ENCODE assay signal across 18 mouse cellular contexts in the genomic region with DNA sequence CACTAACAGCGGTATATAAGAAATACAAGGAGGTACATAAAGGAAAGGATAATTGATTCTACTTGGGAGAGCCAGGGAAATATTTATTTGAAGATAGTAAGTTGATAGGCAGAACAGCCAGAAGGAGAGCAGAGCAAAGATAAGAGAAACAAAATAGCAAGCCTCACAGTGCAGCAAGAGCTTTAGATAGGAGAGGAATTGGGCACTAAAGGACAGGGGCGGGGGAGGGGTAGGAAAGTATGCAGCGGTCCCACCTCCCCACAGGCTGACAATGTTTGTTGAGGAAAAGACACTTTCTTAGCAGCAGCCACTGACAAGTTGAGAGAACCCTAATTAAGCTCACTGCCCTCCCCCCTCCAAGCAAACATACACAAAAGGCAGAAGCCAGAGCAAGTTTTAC.
A peak's percentile ranks its signal among the peaks of the same experiment; 100 is the strongest.
DNase-seq lines count a peak whose midpoint lies in the region; ATAC-seq lines count a peak whose summit lies in the region.
"Had no signal": no experiment of that assay in that cellular context is flagged by ENCODE, and none has a peak within 500 bp of the region (broad histone marks: within the 10 kb centered on the region; RNA-seq: fewer than 3 reads in every experiment).

No protein-coding gene starts in this region.

- peak; percentile 25 for DNase-seq in embryo, embryonic 10.5 days (ENCODE audit: low spot score)
- no peak for DNase-seq in embryo, embryonic 11 days
- DNase-seq in heart, adult 9 months (ENCODE audit: low spot score in 2 of 2), result no peak
- DNase-seq in gastrocnemius, postnatal 36 days, result no peak
- no peak for DNase-seq in limb, embryonic 10.5 days (ENCODE audit: low spot score)
- DNase-seq: adrenal gland, postnatal 14 days; cerebellum, adult 2 months; gastrocnemius, postnatal 14 days; layer of hippocampus, postnatal 36 days; left cerebral cortex, postnatal 4 days; thymus, adult 18-20 months had no signal

- WGBS in heart, embryonic 15.5 days, result 24% methylated on average over 3 of the region's 3 CpGs
- WGBS in limb, embryonic 10.5 days, result 35% methylated on average over 3 of the region's 3 CpGs

- H3K27me3 ChIP-seq in heart, embryonic 15.5 days, result no peaks in the 10 kb centered on the region
- no peaks in the 10 kb centered on the region for H3K27me3 ChIP-seq in limb, embryonic 10.5 days (ENCODE audit: low read depth, poor library complexity, severe bottlenecking)
- H3K27me3 ChIP-seq: forebrain, embryonic 12.5 days; hindbrain, embryonic 13.5 days; kidney, embryonic 15.5 days; midbrain, embryonic 12.5 days had no signal

- intact Hi-C loops in gastrocnemius, postnatal 36 days (cut with DNase I), result no loop called here

- peak; percentile 53; the same call in 1 of the 2 replicates for ATAC-seq in heart, embryonic 15.5 days (replicated peaks; ENCODE audit: insufficient number of reproducible peaks, insufficient read depth, low FRiP score, low read depth)
- peak; percentile 39; the same call in 1 of the 2 replicates for ATAC-seq in erythroid progenitor cell, adult 5-6 weeks (replicated peaks; ENCODE audit: low FRiP score, poor library complexity, severe bottlenecking)
- peak; percentile 59 for ATAC-seq in megakaryocyte progenitor cell, adult 5-6 weeks (replicated peaks; ENCODE audit: poor library complexity)

- H3K4me1 ChIP-seq in heart, embryonic 15.5 days (replicated peaks), result peaks cover 44% of the 10 kb centered on the region
- H3K4me1 ChIP-seq in limb, embryonic 10.5 days, result peaks cover 3% of the 10 kb centered on the region; the same call in 1 of the 2 replicates
- H3K4me1 ChIP-seq: hindbrain, embryonic 13.5 days had no signal

- no peaks in the 10 kb centered on the region for H3K36me3 ChIP-seq in heart, embryonic 15.5 days
- peaks cover 8% of the 10 kb centered on the region; the same call in 1 of the 2 replicates for H3K36me3 ChIP-seq in limb, embryonic 10.5 days
- H3K36me3 ChIP-seq: hindbrain, embryonic 13.5 days had no signal

- H3K4me2 ChIP-seq in heart, embryonic 15.5 days, result peak overlapping the region; percentile 45
- H3K4me2 ChIP-seq: forebrain, embryonic 12.5 days; hindbrain, embryonic 13.5 days; kidney, embryonic 15.5 days; midbrain, embryonic 12.5 days had no signal

- H3K27ac ChIP-seq in heart, embryonic 15.5 days, result peak overlapping the region; percentile 83
- H3K27ac ChIP-seq in limb, embryonic 10.5 days, result no peak overlapping the region
- H3K27ac ChIP-seq: forebrain, embryonic 12.5 days; hindbrain, embryonic 13.5 days; kidney, embryonic 15.5 days; midbrain, embryonic 12.5 days had no signal

- no peak overlapping the region for H3K9ac ChIP-seq in heart, embryonic 15.5 days
- H3K9ac ChIP-seq: forebrain, embryonic 12.5 days; hindbrain, embryonic 13.5 days; kidney, embryonic 15.5 days; midbrain, embryonic 12.5 days had no signal

- no peak overlapping the region for H3K4me3 ChIP-seq in heart, embryonic 15.5 days
- H3K4me3 ChIP-seq in limb, embryonic 10.5 days, result no peak overlapping the region
- H3K4me3 ChIP-seq: forebrain, embryonic 12.5 days; hindbrain, embryonic 13.5 days; kidney, embryonic 15.5 days; midbrain, embryonic 12.5 days had no signal

- H3K9me3 ChIP-seq in heart, embryonic 15.5 days (replicated peaks), result no peaks in the 10 kb centered on the region
- H3K9me3 ChIP-seq in limb, embryonic 10.5 days (replicated peaks), result no peaks in the 10 kb centered on the region
- H3K9me3 ChIP-seq: forebrain, embryonic 12.5 days; hindbrain, embryonic 13.5 days; kidney, embryonic 15.5 days; midbrain, embryonic 12.5 days had no signal
